Mouse (Mus musculus) heart, adult 2 months (tissue): ENCODE data around the gene Gm10720.
"Not testable (repeated sequence)": the region's sequence is repeated elsewhere in the genome, so short reads cannot be mapped to it uniquely, and the experiment has no call there.

Experiments used
- CTCF ChIP-seq: fragments of 200-600 bp; IDR thresholded peaks from 2 replicates; pipeline ENCODE4 v1.8.1; 2022; ENCODE audit warnings: antibody characterized with exemption, mild to moderate bottlenecking, moderate library complexity
- EP300 ChIP-seq: fragments of 200-500 bp; IDR thresholded peaks from 2 replicates; pipeline ENCODE4 v1.6.1; 2011; ENCODE audit warnings: low read depth, low read length, control low read depth; ENCODE audit not compliant: insufficient read depth
- POLR2A ChIP-seq: fragments of 200-500 bp; IDR thresholded peaks from 2 replicates; pipeline ENCODE4 v1.6.1; 2011; ENCODE audit warnings: mild to moderate bottlenecking, low read depth, low read length, control low read depth; ENCODE audit not compliant: insufficient read depth

DNA sequence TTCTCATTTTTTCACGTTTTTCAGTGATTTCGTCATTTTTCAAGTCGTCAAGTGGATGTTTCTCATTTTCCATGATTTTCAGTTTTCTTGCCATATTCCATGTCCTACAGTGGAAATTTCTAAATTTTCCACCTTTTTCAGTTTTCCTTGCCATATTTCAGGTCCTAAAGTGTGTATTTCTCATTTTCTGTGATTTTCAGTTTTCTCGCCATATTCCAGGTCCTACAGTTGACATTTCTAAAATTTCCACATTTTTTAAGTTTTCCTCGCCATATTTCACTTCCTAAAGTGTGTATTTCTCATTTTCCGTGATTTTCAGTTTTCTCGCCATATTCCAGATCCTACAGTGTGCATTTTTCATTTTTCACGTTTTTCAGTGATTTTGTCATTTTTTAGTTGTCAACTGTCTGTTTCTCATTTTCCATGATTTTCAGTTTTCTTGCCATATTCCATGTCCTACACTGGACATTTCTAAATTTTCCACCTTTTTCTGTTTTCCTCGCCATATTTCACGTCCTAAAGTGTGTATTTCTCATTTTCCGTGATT lies 2.6 kb upstream of the Gm10720 start, which contains the start of gene Gm10721:
- TF ChIP-seq CTCF, EP300, POLR2A: not testable (repeated sequence)
